Mouse (Mus musculus) bone marrow, adult 2 months (tissue): ENCODE results near the gene Fbxo27.

Experiments
- CTCF ChIP-seq: fragments of 200-500 bp; IDR thresholded peaks from 2 replicates; pipeline ENCODE4 v1.5.1; 2011; ENCODE audit warnings: low read length, control low read depth; ENCODE audit not compliant: control insufficient read depth, insufficient read depth
- POLR2A ChIP-seq: fragments of 200-500 bp; IDR thresholded peaks from 2 replicates; pipeline ENCODE4 v1.6.1; 2011; ENCODE audit warnings: low read depth, mild to moderate bottlenecking, control low read depth, low read length, borderline replicate concordance; ENCODE audit not compliant: control insufficient read depth

- no peak for TF ChIP-seq CTCF
- no peak for TF ChIP-seq POLR2A
Measured at GRCm38 (mm10) chr7:28665620-28666579, 26.7 kb upstream of the Fbxo27 start.
